Mouse (Mus musculus) midbrain, postnatal 0 days (tissue): ENCODE measurements around the gene Patj. TPM values are rescaled to one million over a fixed set of nuclear protein-coding genes. Genes with fewer than 3 reads are reported as not detected.
A peak's percentile ranks its signal among the peaks of the same experiment; 100 is the strongest.

Source experiments
- ATAC-seq: fragments of 200-750 bp; cut with Nextera tagmentation; 2 replicates; pipeline ENCODE4 v1.8.0; 2017; ENCODE audit warnings: moderate number of reproducible peaks, mild to moderate bottlenecking, moderate TSS enrichment, moderate library complexity; ENCODE audit not compliant: low FRiP score
- DNase-seq: peaks from one replicate; pipeline ENCODE4 v3.0.0-alpha.2; 2015; ENCODE audit warnings: low spot score
- H3K27ac ChIP-seq: fragments of 300-500 bp; sonication (generic); 2 replicates; pipeline ENCODE4 v1.5.1; 2014; ENCODE audit warnings: low read depth, mild to moderate bottlenecking, low read length, mixed read lengths
- H3K27me3 ChIP-seq: fragments of 300-500 bp; sonication (generic); 2 replicates; pipeline ENCODE4 v1.6.1; 2014; ENCODE audit warnings: low read length, control low read depth, mixed read lengths; ENCODE audit not compliant: insufficient read depth
- H3K36me3 ChIP-seq: fragments of 300-500 bp; sonication (generic); 2 replicates; pipeline ENCODE4 v1.6.1; 2014; ENCODE audit warnings: low read length, control low read depth, mixed read lengths; ENCODE audit not compliant: insufficient read depth
- H3K4me1 ChIP-seq: fragments of 300-500 bp; sonication (generic); 2 replicates; pipeline ENCODE4 v1.6.1; 2014; ENCODE audit warnings: mild to moderate bottlenecking, control low read depth, antibody characterized with exemption, low read length, mixed read lengths; ENCODE audit not compliant: insufficient read depth
- H3K4me2 ChIP-seq: fragments of 300-500 bp; sonication (generic); 2 replicates; pipeline ENCODE4 v1.6.1; 2014; ENCODE audit warnings: low read depth, mild to moderate bottlenecking, low read length, mixed read lengths; ENCODE audit not compliant: poor library complexity, severe bottlenecking
- H3K4me3 ChIP-seq: fragments of 300-500 bp; sonication (generic); 2 replicates; pipeline ENCODE4 v1.5.1; 2014; ENCODE audit warnings: low read depth, mild to moderate bottlenecking, low read length, moderate library complexity
- H3K9ac ChIP-seq: fragments of 300-500 bp; sonication (generic); replicated peaks from 2 replicates; pipeline ENCODE4 v1.6.1; 2014; ENCODE audit warnings: mild to moderate bottlenecking, low read length, moderate library complexity, mixed read lengths; ENCODE audit not compliant: poor library complexity, severe bottlenecking
- H3K9me3 ChIP-seq: fragments of 300-500 bp; sonication (generic); 2 replicates; pipeline ENCODE4 v1.6.1; 2016; ENCODE audit warnings: low read length, control low read depth
- CTCF ChIP-seq: IDR thresholded peaks from 2 replicates; pipeline ENCODE4 v1.5.1; 2016; ENCODE audit warnings: antibody characterized with exemption, mild to moderate bottlenecking
- WGBS: fragments of 180-500 bp; shearing (Covaris S2); extraction: QIAGEN DNeasy Blood & Tissue Kit; methylation state at CpG from one replicate; pipeline ENCODE4 v1.1.7; 2014; 5-methylcytosine and 5-hydroxymethylcytosine counted together
- polyA plus RNA-seq: library from polyadenylated mRNA; unstranded; fragments of >200 nt; fragmentation: Nextera tagmentation; extraction: Ambion mirVana; gene quantifications from 2 replicates; pipeline ENCODE4 v1.2.1, GENCODE M21; 2015
- total RNA-seq: library from RNA; depleted of rRNA; stranded (reverse); fragments of >200 nt; gene quantifications from 2 replicates; pipeline ENCODE4 v1.2.3, GENCODE M21; 2014

Patj gene
- total and polyA plus RNA-seq, 2 experiments from 2014 or later = 6.9 to 16.9 TPM

- Histone ChIP-seq H3K4me3 (no peak overlapping the region), H3K9me3 (no peaks in the 10 kb centered on the region), H3K4me1 (no peaks in the 10 kb centered on the region), H3K9ac (no peak overlapping the region), H3K27me3 (no peaks in the 10 kb centered on the region), H3K27ac (no peak overlapping the region), H3K4me2 (no peak overlapping the region), H3K36me3 (no peaks in the 10 kb centered on the region)
- 96% methylated on average over 8 of the region's 8 CpGs for WGBS
- no peak for ATAC-seq
- TF ChIP-seq CTCF = no peak
- DNase-seq = no peak
Measured at GRCm38 (mm10) chr4:98638731-98639130, 243.1 kb downstream of the Patj start.

GRCm38 (mm10) chr4:98653650-98654049, 258.1 kb downstream of the Patj start:
- no peak overlapping the region for H3K9ac ChIP-seq
- DNase-seq (no peak), ATAC-seq (no peak)
- H3K36me3 ChIP-seq = 0 out of 2 replicates have a peak, but pooled peaks cover 7% of the 10 kb centered on the region
- no peaks in the 10 kb centered on the region for H3K27me3 ChIP-seq
- no peak overlapping the region for H3K4me3 ChIP-seq
- 83% methylated on average over 7 of the region's 7 CpGs for WGBS
- no peaks in the 10 kb centered on the region for H3K9me3 ChIP-seq
- no peak for TF ChIP-seq CTCF
- no peak overlapping the region for H3K4me2 ChIP-seq
- no peak overlapping the region for H3K27ac ChIP-seq
- no peaks in the 10 kb centered on the region for H3K4me1 ChIP-seq

GRCm38 (mm10) chr4:98654419-98654821, 258.8 kb downstream of the Patj start:
- DNase-seq = peak; percentile 79
- 88% methylated on average over 2 of the region's 2 CpGs for WGBS
- no peak for ATAC-seq
- TF ChIP-seq CTCF = no peak
- Histone ChIP-seq H3K4me2 (no peak overlapping the region), H3K9me3 (no peaks in the 10 kb centered on the region), H3K27ac (no peak overlapping the region), H3K27me3 (no peaks in the 10 kb centered on the region), H3K9ac (no peak overlapping the region), H3K4me1 (no peaks in the 10 kb centered on the region), H3K4me3 (no peak overlapping the region), H3K36me3 (0 out of 2 replicates have a peak, but pooled peaks cover 7% of the 10 kb centered on the region)

- Histone ChIP-seq H3K36me3 (0 out of 2 replicates have a peak, but pooled peaks cover 4% of the 10 kb centered on the region), H3K4me2 (no peak overlapping the region), H3K27ac (no peak overlapping the region), H3K9me3 (no peaks in the 10 kb centered on the region), H3K4me3 (no peak overlapping the region), H3K4me1 (no peaks in the 10 kb centered on the region), H3K9ac (no peak overlapping the region), H3K27me3 (no peaks in the 10 kb centered on the region)
- DNase-seq (no peak), ATAC-seq (no peak)
- TF ChIP-seq CTCF = no peak
- 89% methylated on average over 1 of the region's 1 CpGs for WGBS
Measured at GRCm38 (mm10) chr4:98656759-98657158, 261.2 kb downstream of the Patj start.

- 46% methylated on average over 2 of the region's 2 CpGs for WGBS
- Histone ChIP-seq H3K4me1 (no peaks in the 10 kb centered on the region), H3K4me3 (no peak overlapping the region), H3K27ac (no peak overlapping the region), H3K9me3 (no peaks in the 10 kb centered on the region), H3K9ac (no peak overlapping the region), H3K27me3 (no peaks in the 10 kb centered on the region), H3K36me3 (no peaks in the 10 kb centered on the region), H3K4me2 (no peak overlapping the region)
- DNase-seq (no peak), ATAC-seq (no peak)
- no peak for TF ChIP-seq CTCF
Measured at GRCm38 (mm10) chr4:98659032-98659431, 263.4 kb downstream of the Patj start.

GRCm38 (mm10) chr4:98660534-98660933, 264.9 kb downstream of the Patj start:
- no peak overlapping the region for H3K27ac ChIP-seq
- no peaks in the 10 kb centered on the region for H3K4me1 ChIP-seq
- H3K9me3 ChIP-seq = no peaks in the 10 kb centered on the region
- H3K4me3 ChIP-seq = no peak overlapping the region
- ATAC-seq (no peak), DNase-seq (no peak)
- no peak overlapping the region for H3K9ac ChIP-seq
- no peaks in the 10 kb centered on the region for H3K27me3 ChIP-seq
- no peak overlapping the region for H3K4me2 ChIP-seq
- TF ChIP-seq CTCF = no peak
- no peaks in the 10 kb centered on the region for H3K36me3 ChIP-seq
- 82% methylated on average over 2 of the region's 2 CpGs for WGBS
